Mouse (Mus musculus) G1E-ER4 (cell line): Measurements from ENCODE around the gene Stac2. TPM values are rescaled to one million over a fixed set of nuclear protein-coding genes. Genes with fewer than 3 reads are reported as not detected.

ENCODE experiments used
- GATA1 ChIP-seq: IDR thresholded peaks from one replicate; pipeline ENCODE4 v1.8.0; 2012; ENCODE audit warnings: low read length, inconsistent platforms
- polyA plus RNA-seq: library from polyadenylated mRNA; stranded (reverse); fragments of >175 nt; gene quantifications from 2 replicates; pipeline ENCODE4 v1.2.3, GENCODE M21; 2012

The Stac2 gene
- polyA plus RNA-seq, 1 experiment: not detected

- TF ChIP-seq GATA1: no peak
Observed at GRCm38 (mm10) chr11:98059662-98060061, 6.4 kb upstream of the Stac2 start.

GRCm38 (mm10) chr11:98057998-98058397 is 4.7 kb upstream of the Stac2 start:
- TF ChIP-seq GATA1: no peak

- TF ChIP-seq GATA1: no peak
Observed at GRCm38 (mm10) chr11:98057466-98057865, 4.2 kb upstream of the Stac2 start.

GRCm38 (mm10) chr11:98052129-98052988 is 903 bp downstream of the Stac2 start:
- no peak for TF ChIP-seq GATA1

- TF ChIP-seq GATA1: no peak
Observed at GRCm38 (mm10) chr11:98051611-98052128, 1.6 kb downstream of the Stac2 start.

GRCm38 (mm10) chr11:98050940-98051339 is 2.3 kb downstream of the Stac2 start:
- no peak for TF ChIP-seq GATA1

- TF ChIP-seq GATA1: no peak
Observed at GRCm38 (mm10) chr11:98050520-98050815, 2.8 kb downstream of the Stac2 start.

GRCm38 (mm10) chr11:98049672-98050519 is 3.4 kb downstream of the Stac2 start:
- TF ChIP-seq GATA1: no peak

- no peak for TF ChIP-seq GATA1
Observed at GRCm38 (mm10) chr11:98047745-98048144, 5.5 kb downstream of the Stac2 start.

GRCm38 (mm10) chr11:98046466-98046865 is 6.8 kb downstream of the Stac2 start:
- no peak for TF ChIP-seq GATA1

GRCm38 (mm10) chr11:98045596-98045995 is 7.7 kb downstream of the Stac2 start:
- no peak for TF ChIP-seq GATA1

GRCm38 (mm10) chr11:98044074-98044473 is 9.2 kb downstream of the Stac2 start:
- TF ChIP-seq GATA1: no peak

- TF ChIP-seq GATA1: no peak
Observed at GRCm38 (mm10) chr11:98042741-98043140, 10.5 kb downstream of the Stac2 start.

GRCm38 (mm10) chr11:98040975-98041374 is 12.3 kb downstream of the Stac2 start:
- no peak for TF ChIP-seq GATA1

- no peak for TF ChIP-seq GATA1
Observed at GRCm38 (mm10) chr11:98037871-98038270, 15.4 kb downstream of the Stac2 start.

GRCm38 (mm10) chr11:98035977-98036377 is 17.3 kb downstream of the Stac2 start:
- TF ChIP-seq GATA1: no peak

GRCm38 (mm10) chr11:98034840-98035239 is 18.4 kb downstream of the Stac2 start:
- no peak for TF ChIP-seq GATA1
